Mouse (Mus musculus): Measurements from ENCODE around the gene Stat3. TPM values are rescaled to one million over a fixed set of nuclear protein-coding genes. Genes with fewer than 3 reads are reported as not detected.

Gene Stat3
- 26.2 and 27.8 TPM in 2 replicates for polyA plus RNA-seq (2014; fragmentation: Nextera tagmentation; extraction: Ambion mirVana)

DNA sequence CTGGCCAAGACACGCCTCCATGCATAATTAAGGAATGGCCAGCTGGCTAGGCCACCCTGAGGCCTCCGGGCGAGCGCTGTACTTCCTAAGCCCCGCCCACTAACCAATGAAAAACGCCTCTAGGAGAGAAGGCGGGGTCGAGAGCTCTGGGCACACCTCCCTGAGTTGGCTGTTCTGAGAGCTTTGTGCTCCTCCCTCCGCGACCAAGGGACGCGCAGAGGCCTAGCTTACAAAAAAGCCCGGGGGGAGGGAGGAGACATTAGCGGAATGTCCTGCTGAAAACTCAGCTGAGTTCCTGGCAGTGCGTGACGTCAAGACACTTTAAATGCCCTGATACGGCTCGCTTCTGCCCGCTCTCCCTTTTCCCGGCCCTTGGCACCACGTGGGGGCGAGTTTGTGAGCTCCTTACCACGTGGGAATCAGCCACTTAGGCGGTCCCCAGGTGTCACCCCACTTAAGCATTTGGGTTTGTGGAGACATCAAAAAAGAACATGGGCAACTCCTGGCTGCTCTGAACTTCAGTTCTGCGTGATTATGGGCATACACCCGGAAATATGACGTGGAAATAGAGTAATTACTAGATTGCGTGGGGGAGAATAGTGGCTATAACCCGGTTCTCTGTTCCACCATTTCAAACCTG lies at the start of gene Stat3:
TSS of gene Stat3 (minus strand) at position 29 of the 640 bp plus-strand sequence.
- DNase-seq (ENCODE audit: low spot score) (peak; percentile 100), ATAC-seq (replicated peaks; ENCODE audit: low FRiP score) (peak; percentile 98)
- Histone ChIP-seq H3K9ac (ENCODE audit: low read length) (peak within 1 kb of the TSS; percentile 78), H3K4me1 (replicated peaks; ENCODE audit: control insufficient read depth, insufficient read depth, low read length) (no peaks in the 10 kb centered on the region; the same call in 1 of the 2 replicates), H3K27ac (ENCODE audit: low read depth, low read length) (0 out of 2 replicates have a peak within 1 kb of the TSS, but pooled peaks have one; percentile 31), H3K9me3 (ENCODE audit: control insufficient read depth, low read length) (no peaks in the 10 kb centered on the region), H3K36me3 (ENCODE audit: control insufficient read depth, insufficient read depth, low read length) (no peaks in the 10 kb centered on the region), H3K27me3 (ENCODE audit: control insufficient read depth, insufficient read depth, low read length) (no peaks in the 10 kb centered on the region), H3K4me2 (ENCODE audit: low read depth, low read length, severe bottlenecking) (peak within 1 kb of the TSS; percentile 77), H3K4me3 (ENCODE audit: low read depth, low read length) (peak within 1 kb of the TSS; percentile 73)
- 2% methylated on average over 29 of the region's 29 CpGs for WGBS

DNA sequence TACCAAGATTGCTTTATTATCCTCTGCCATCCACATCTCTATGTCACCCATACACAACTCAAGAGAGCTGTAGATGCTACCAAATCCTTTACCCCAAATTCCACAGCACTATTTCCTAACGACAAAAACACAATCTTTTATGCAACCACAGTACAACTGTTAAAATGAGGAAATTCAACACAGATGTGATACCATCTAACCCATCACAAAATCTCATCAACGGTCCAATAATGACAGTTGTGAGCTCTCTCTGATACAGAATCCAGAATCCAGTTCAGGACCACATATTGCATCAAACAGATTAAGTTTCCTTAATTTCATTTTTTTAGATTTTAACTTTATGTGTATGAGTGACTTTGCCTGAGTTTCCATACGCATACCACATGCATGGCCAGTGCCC lies 49.3 kb upstream of the Stat3 start:
- H3K4me1 ChIP-seq (replicated peaks; ENCODE audit: control insufficient read depth, insufficient read depth, low read length), result no peaks in the 10 kb centered on the region
- no peak overlapping the region for H3K4me3 ChIP-seq (ENCODE audit: low read depth, low read length)
- DNase-seq (ENCODE audit: low spot score) (no peak), ATAC-seq (replicated peaks; ENCODE audit: low FRiP score) (no peak)
- no peak overlapping the region for H3K4me2 ChIP-seq (ENCODE audit: low read depth, low read length, severe bottlenecking)
- H3K27me3 ChIP-seq (ENCODE audit: control insufficient read depth, insufficient read depth, low read length), result no peaks in the 10 kb centered on the region
- H3K27ac ChIP-seq (ENCODE audit: low read depth, low read length), result no peak overlapping the region
- no peak overlapping the region for H3K9ac ChIP-seq (ENCODE audit: low read length)
- no peaks in the 10 kb centered on the region for H3K9me3 ChIP-seq (ENCODE audit: control insufficient read depth, low read length)
- WGBS, result 87% methylated on average over 3 of the region's 3 CpGs
- no peaks in the 10 kb centered on the region for H3K36me3 ChIP-seq (ENCODE audit: control insufficient read depth, insufficient read depth, low read length)

DNA sequence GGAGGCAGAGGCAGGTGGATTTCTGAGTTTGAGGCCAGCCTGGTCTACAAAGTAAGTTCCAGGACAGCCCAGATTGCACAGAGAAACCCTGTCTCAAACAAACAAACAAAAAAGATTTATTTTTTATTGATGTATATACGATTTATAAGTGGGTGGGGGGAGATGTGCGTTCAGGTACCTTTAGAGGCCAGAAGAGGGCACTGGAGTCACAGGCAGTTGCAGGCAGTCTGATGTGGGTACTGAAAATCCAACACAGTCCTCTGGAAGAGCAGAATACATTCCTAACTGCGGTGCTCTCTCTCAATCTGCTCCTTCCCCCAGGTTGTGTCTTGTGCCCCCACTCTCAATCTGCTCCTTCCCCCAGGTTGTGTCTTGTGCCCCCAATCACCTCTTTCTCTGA lies 46.3 kb upstream of the Stat3 start:
- H3K9ac ChIP-seq (ENCODE audit: low read length), result no peak overlapping the region
- H3K4me2 ChIP-seq (ENCODE audit: low read depth, low read length, severe bottlenecking), result no peak overlapping the region
- H3K4me1 ChIP-seq (replicated peaks; ENCODE audit: control insufficient read depth, insufficient read depth, low read length), result no peaks in the 10 kb centered on the region
- H3K27ac ChIP-seq (ENCODE audit: low read depth, low read length), result no peak overlapping the region
- H3K4me3 ChIP-seq (ENCODE audit: low read depth, low read length), result no peak overlapping the region
- H3K36me3 ChIP-seq (ENCODE audit: control insufficient read depth, insufficient read depth, low read length), result no peaks in the 10 kb centered on the region
- no peak for ATAC-seq (replicated peaks; ENCODE audit: low FRiP score)
- 55% methylated on average over 3 of the region's 3 CpGs for WGBS
- H3K9me3 ChIP-seq (ENCODE audit: control insufficient read depth, low read length), result no peaks in the 10 kb centered on the region
- H3K27me3 ChIP-seq (ENCODE audit: control insufficient read depth, insufficient read depth, low read length), result peaks cover 10% of the 10 kb centered on the region; the same call in 1 of the 2 replicates
- DNase-seq (ENCODE audit: low spot score), result no peak

DNA sequence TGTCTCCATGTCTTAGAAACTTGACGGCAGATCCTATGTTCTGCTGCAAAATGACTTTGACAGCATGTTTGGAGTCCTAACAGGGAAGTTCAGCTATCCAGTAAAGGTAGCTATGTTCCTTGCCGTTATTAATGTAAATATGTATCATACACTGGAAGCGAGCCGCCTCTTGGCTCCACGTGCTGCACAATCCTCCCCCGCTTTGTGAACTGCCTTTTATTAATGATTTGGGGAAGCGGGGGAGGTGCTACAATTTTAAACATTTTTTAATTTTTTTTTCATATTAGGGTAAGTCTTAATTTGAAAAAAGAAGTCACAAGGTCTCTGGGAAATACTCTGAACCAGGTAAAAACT lies 44.4 kb upstream of the Stat3 start:
- no peak for ATAC-seq (replicated peaks; ENCODE audit: low FRiP score)
- Histone ChIP-seq H3K36me3 (ENCODE audit: control insufficient read depth, insufficient read depth, low read length) (no peaks in the 10 kb centered on the region), H3K4me3 (ENCODE audit: low read depth, low read length) (no peak overlapping the region), H3K27me3 (ENCODE audit: control insufficient read depth, insufficient read depth, low read length) (peaks cover 10% of the 10 kb centered on the region; the same call in 1 of the 2 replicates), H3K27ac (ENCODE audit: low read depth, low read length) (no peak overlapping the region), H3K9ac (ENCODE audit: low read length) (no peak overlapping the region), H3K9me3 (ENCODE audit: control insufficient read depth, low read length) (no peaks in the 10 kb centered on the region), H3K4me2 (ENCODE audit: low read depth, low read length, severe bottlenecking) (no peak overlapping the region), H3K4me1 (replicated peaks; ENCODE audit: control insufficient read depth, insufficient read depth, low read length) (no peaks in the 10 kb centered on the region)
- DNase-seq (ENCODE audit: low spot score), result no peak
- WGBS, result 81% methylated on average over 7 of the region's 7 CpGs

DNA sequence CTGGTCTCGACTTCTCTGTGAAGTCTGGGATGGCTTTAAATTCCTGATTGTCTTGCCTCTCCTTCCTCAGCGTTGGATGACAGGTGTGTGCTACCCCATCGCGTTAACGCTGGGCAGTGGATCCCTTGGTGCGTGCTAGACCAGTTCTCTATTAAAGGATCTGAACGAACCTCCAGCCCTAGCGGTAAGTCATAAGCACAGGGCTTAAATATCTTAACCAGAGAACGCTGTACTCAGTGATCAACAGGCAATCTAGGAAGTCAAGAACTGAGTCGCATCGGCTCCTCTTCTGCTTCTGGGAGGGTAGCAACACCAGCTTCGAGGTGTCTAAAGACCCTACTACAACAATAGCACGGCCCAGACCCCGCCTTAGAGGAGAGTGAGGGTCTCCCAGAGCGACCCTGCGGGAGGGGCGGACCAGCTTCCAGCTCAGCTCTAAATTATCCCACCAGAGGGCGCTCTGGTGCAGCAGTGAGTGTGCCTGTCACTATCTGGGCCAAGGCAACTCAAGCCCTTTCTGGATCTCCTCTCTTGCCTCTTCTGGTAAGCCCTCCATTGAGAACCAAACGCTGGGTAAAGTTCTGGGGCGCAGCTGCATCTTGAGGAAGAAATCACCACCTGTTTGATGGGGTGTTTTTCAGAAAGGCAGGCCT lies 43.9 kb upstream of the Stat3 start:
- no peak overlapping the region for H3K27ac ChIP-seq (ENCODE audit: low read depth, low read length)
- H3K4me1 ChIP-seq (replicated peaks; ENCODE audit: control insufficient read depth, insufficient read depth, low read length), result no peaks in the 10 kb centered on the region
- ATAC-seq (replicated peaks; ENCODE audit: low FRiP score), result 0 out of 2 replicates have a peak, but pooled peaks have one; percentile 18
- DNase-seq (ENCODE audit: low spot score), result peak; percentile 93
- no peaks in the 10 kb centered on the region for H3K36me3 ChIP-seq (ENCODE audit: control insufficient read depth, insufficient read depth, low read length)
- H3K9me3 ChIP-seq (ENCODE audit: control insufficient read depth, low read length), result no peaks in the 10 kb centered on the region
- peaks cover 10% of the 10 kb centered on the region; the same call in 1 of the 2 replicates for H3K27me3 ChIP-seq (ENCODE audit: control insufficient read depth, insufficient read depth, low read length)
- peak overlapping the region; percentile 30 for H3K9ac ChIP-seq (ENCODE audit: low read length)
- H3K4me3 ChIP-seq (ENCODE audit: low read depth, low read length), result peak overlapping the region; percentile 17; the same call in 1 of the 2 replicates
- WGBS, result 4% methylated on average over 20 of the region's 20 CpGs
- H3K4me2 ChIP-seq (ENCODE audit: low read depth, low read length, severe bottlenecking), result peak overlapping the region; percentile 49

DNA sequence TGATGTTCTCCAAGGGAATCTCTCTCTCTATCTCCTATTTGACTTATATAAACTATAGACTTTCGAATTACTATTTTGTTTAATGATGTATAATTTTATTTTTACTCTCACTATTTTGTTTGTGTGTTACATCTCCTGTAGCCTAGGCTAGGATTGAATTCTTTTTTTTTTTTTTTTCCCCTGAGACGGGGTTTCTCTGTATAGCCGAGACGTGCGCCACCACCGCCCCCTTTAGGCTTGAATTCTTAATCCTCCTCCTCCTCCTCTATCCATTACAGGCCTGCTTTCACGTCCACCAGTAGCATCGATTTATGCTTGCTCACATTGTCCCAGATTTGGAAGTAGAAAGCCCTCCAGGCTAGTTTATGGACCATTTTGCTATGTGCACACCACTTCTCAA lies 42.7 kb upstream of the Stat3 start:
- ATAC-seq (replicated peaks; ENCODE audit: low FRiP score), result no peak
- Histone ChIP-seq H3K27ac (ENCODE audit: low read depth, low read length) (no peak overlapping the region), H3K4me1 (replicated peaks; ENCODE audit: control insufficient read depth, insufficient read depth, low read length) (no peaks in the 10 kb centered on the region), H3K27me3 (ENCODE audit: control insufficient read depth, insufficient read depth, low read length) (peaks cover 10% of the 10 kb centered on the region; the same call in 1 of the 2 replicates), H3K9ac (ENCODE audit: low read length) (no peak overlapping the region), H3K4me3 (ENCODE audit: low read depth, low read length) (no peak overlapping the region), H3K9me3 (ENCODE audit: control insufficient read depth, low read length) (no peaks in the 10 kb centered on the region), H3K36me3 (ENCODE audit: control insufficient read depth, insufficient read depth, low read length) (no peaks in the 10 kb centered on the region), H3K4me2 (ENCODE audit: low read depth, low read length, severe bottlenecking) (no peak overlapping the region)
- 9% methylated on average over 8 of the region's 8 CpGs for WGBS
- no peak for DNase-seq (ENCODE audit: low spot score)

DNA sequence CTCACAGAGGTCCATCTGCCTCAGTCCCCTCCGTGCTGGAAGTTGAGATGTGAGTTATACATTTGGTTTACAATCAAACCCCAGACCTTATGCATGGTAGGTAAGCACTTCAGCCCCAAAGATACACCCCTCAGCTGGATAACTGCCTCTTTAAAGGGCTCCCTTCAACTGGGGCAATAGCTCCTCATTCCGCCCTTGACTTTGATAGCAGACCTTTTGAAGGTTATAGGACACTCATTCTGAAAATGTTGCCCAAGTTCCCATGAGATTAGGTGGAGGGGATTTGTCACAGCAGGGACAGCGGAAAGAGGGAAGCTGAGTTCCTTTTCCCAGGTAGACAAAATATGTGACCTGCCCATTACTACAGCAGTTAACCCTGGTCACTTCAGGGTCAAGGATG lies 41.9 kb upstream of the Stat3 start:
- WGBS, result 63% methylated on average over 3 of the region's 3 CpGs
- Histone ChIP-seq H3K27me3 (ENCODE audit: control insufficient read depth, insufficient read depth, low read length) (peaks cover 10% of the 10 kb centered on the region; the same call in 1 of the 2 replicates), H3K4me2 (ENCODE audit: low read depth, low read length, severe bottlenecking) (no peak overlapping the region), H3K4me1 (replicated peaks; ENCODE audit: control insufficient read depth, insufficient read depth, low read length) (no peaks in the 10 kb centered on the region), H3K4me3 (ENCODE audit: low read depth, low read length) (no peak overlapping the region), H3K9me3 (ENCODE audit: control insufficient read depth, low read length) (no peaks in the 10 kb centered on the region), H3K9ac (ENCODE audit: low read length) (no peak overlapping the region), H3K36me3 (ENCODE audit: control insufficient read depth, insufficient read depth, low read length) (no peaks in the 10 kb centered on the region), H3K27ac (ENCODE audit: low read depth, low read length) (no peak overlapping the region)
- DNase-seq (ENCODE audit: low spot score) (no peak), ATAC-seq (replicated peaks; ENCODE audit: low FRiP score) (no peak)

DNA sequence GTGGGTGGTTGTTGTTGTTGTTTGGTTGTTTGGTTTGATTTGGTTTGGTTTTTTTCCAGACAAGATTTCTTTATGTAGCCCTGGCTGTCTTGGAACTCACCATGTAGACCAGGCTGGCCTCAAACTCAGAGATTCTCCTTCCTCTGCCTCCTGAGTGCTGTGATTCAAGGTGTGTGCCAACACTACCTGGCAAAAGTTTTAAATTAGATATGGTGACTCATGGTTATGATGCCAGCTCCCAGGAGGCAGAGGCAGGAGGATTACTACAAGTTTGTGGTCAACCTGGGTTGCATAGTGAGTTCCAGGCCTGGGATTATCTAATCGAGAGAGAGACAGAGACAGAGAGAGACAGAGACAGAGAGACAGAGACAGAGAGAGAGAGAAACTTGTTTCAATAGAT lies 41.1 kb upstream of the Stat3 start:
- no peak overlapping the region for H3K4me3 ChIP-seq (ENCODE audit: low read depth, low read length)
- no peak overlapping the region for H3K27ac ChIP-seq (ENCODE audit: low read depth, low read length)
- no peaks in the 10 kb centered on the region for H3K4me1 ChIP-seq (replicated peaks; ENCODE audit: control insufficient read depth, insufficient read depth, low read length)
- 71% methylated on average over 1 of the region's 1 CpGs for whole genome bisulfite sequencing
- peaks cover 10% of the 10 kb centered on the region; the same call in 1 of the 2 replicates for H3K27me3 ChIP-seq (ENCODE audit: control insufficient read depth, insufficient read depth, low read length)
- H3K9me3 ChIP-seq (ENCODE audit: control insufficient read depth, low read length), result no peaks in the 10 kb centered on the region
- no peak for DNase-seq (ENCODE audit: low spot score)
- H3K36me3 ChIP-seq (ENCODE audit: control insufficient read depth, insufficient read depth, low read length), result no peaks in the 10 kb centered on the region
- H3K4me2 ChIP-seq (ENCODE audit: low read depth, low read length, severe bottlenecking), result no peak overlapping the region
- H3K9ac ChIP-seq (ENCODE audit: low read length), result no peak overlapping the region
- ATAC-seq (replicated peaks; ENCODE audit: low FRiP score), result no peak

Measured in forebrain, embryonic 11.5 days (tissue).